Mouse (Mus musculus): ENCODE data around the gene Serpinf2.
"Not testable (repeated sequence)": the region's sequence is repeated elsewhere in the genome, so short reads cannot be mapped to it uniquely, and the experiment has no call there.

The Serpinf2 gene

DNA sequence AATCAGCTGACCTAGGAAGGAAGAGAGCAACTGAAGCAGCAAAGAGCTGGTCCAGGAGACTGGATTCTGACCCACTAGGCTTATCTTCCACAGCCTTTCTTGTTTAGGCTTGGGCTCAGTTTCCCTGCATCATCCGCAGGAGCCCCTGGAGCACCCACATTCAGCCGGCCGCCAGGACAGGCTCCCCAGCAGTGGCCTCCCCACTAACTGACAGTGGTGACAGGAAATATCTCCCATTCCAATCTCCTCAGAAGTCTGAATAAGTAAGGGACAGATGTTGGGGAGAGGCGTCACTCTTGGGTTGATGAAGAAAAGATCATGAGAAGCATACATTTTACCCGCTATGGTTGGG, 20.3 kb upstream of the Serpinf2 start:
- no peak for DNase-seq (ENCODE audit: low read depth in 2 of 2, low spot score in 2 of 2)

DNA sequence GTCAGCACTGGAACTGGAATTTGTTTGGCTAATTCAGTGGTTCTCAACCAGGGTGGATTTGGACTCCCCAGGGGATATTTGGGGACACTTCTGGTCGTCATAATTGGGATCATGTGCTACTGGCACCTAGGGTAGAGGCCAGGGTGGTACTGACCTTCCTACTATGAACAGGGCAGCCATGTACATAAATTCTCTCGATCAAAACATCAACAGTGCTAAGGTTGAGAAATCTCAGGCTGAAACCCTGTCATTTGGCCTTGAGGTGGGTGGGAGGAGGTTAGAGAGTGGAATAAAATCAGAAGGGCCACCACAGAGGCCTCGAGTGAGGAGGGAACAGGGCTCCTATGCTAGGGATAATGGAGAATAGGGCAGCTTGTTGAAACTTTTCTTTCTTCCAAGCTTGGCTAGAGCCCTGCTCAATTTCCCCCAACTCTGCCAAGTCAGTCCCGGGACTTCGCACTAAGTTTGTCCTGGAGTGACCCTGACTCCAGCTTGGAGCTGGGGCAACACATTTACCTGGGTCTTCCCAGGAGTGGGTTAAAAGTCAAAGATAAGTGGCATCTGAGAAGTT, 19.8 kb upstream of the Serpinf2 start:
- DNase-seq (ENCODE audit: low read depth in 2 of 2, low spot score in 2 of 2), result no peak

DNA sequence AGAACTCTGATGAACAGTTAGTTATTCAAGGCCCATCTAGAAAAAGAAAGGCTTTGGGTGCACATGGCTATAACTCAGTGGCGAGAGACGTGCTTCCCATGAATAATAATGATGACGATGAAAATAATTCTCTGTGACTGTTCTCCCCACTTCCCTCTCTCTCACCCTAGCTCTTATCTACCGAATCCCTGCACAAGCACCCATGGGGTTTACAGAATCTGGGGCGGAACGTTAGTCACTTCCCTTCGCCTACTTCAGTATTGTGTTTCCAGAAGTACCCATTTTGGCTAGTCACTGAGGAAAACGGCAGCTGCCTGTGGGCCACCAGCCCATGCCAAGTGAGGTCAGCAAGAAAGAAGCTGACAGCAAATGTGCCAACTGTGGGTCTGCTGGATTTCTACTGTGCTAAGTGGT, 19.2 kb upstream of the Serpinf2 start:
- no peak for DNase-seq (ENCODE audit: low read depth in 2 of 2, low spot score in 2 of 2)

DNA sequence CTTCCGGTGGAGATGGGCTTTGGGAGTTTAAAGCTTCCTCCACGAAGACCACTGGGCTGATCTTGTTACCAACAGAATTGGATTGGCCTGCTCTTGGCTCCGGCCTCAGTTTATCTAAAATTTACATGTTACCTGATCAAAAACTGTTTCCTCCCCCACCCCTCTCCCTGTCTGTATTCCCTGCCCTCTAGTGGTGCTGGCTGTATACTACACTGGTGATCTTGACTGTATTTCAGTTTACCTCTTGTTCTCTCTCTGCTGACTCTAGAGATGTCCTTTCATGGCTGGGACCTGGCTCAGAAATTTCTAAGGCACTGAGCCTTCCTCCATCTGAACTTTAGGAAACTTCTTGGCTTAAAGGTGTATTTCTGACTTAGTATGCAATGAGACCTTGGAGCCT, 18.8 kb upstream of the Serpinf2 start:
- DNase-seq (ENCODE audit: low read depth in 2 of 2, low spot score in 2 of 2), result peak in 1 of 2 experiments; percentile 37

DNA sequence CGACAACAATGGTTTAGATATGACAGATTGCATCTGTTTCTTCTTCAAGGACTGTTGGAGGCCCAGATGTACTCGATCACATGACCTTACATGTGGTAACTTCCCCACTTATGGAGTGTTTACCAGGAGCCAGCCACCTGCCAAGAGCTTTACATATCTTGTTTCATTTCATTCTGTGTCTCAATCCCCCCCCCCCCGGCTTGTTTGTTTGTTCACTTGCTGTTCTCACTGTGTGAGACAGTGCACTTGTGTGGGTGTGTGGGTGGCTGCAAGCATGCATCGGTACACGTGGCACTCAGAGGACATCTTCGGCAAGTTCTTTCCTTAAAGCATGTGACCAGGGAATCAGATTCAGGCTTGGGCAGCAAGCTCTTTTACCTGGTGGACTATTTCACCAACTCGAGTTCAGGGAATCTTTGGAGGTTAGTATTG, 17.1 kb upstream of the Serpinf2 start:
- no peak for DNase-seq (ENCODE audit: low read depth in 2 of 2, low spot score in 2 of 2)

DNA sequence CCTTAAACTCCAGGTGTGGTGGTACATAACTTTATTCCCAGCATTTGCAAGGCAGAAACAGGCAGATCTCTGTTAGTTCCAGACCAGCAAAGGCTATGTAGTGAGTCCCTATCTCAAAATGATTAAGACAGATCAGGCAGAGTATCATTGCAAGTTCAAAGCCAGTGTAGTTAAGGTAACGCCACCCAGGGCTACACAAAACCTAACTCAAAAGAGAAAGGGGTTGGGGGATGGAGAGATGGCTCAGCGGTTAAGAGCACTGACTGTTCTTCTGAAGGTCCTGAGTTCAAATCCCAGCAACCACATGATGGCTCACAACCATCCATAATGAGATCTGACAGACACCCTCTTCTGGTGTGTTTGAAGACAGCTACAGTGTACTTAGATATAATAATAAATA, 16.6 kb upstream of the Serpinf2 start:
- not testable (repeated sequence) for DNase-seq (ENCODE audit: low read depth in 2 of 2, low spot score in 2 of 2)

DNA sequence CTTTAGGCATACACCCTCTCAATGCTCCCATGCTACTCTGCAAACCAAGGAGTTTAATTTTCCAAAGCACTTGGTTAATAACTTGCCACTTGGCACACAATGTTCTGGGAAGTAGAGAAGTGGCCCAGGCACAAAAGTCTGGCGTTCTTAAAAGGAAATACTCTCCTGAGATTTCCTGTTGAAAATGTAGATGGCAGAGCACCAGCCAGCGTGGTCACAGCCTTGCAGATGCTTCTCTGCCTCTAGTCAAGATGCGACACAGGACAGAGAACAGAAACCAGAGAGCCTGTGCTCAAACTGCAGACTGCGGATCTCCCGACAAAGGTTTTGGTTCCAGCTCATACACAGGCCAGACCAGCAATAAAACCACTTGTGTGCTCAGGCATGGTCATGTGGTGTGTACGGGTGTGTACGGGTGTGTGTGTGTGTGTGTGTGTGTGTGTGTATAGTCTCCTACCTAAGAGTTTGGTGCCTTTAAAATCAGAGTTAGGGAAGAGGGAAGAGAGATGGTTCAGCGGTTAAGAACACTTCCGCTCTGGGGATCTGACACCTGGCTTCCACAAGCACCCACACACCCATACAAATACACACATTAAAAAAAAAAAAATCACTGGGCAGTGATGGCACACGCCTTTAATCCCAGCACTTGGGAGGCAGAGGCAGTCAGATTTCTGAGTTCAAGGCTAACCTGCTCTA, 15.8 kb upstream of the Serpinf2 start:
- DNase-seq (ENCODE audit: low read depth in 2 of 2, low spot score in 2 of 2), result no peak

DNA sequence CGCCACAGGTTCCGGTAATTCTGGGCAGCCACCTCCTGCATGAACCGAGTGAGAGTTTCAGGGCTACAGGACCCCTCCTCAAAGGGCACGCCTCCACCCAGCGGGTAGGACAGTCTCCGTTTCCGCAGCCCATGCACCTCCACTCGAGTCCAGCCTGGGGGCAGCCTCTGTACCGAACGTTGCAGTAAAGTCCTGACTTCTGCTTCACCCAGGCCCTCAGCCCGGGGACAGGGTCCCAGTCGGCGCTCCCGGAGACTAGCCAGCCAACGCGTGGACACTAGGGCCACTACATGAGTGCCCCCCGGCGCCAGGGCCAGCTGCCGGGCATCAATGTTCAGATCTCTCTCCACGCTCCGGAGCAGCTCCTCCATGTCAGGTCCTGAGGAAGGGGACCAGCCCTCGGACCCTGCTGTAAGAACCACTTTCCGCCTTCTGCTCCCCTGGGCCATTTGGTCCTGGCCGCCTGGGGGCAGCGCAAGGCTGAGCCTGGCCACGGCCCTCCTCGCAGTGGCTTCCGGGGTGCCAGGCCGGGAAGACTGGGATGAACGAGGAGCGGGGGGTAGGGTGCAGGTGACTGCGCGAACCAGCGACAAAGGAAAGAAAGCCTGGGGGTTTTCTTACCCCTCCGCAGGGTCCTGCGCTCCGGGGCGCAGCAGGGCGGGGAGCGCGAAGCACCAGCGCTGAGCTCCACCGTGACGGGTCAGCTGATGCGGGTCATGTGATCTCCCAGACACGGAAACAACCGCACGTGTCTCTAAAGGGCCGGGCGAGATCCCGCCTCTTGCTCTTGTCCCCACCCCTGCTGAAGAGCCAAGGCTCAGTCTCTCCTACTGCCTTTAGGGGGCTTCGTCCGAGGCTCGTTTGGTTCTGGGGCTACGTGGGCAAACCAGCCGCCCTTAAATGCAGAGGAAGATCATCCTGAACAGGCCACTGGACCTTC, 14.9 kb upstream of the Serpinf2 start, which contains the start of gene Wdr81:
Wdr81 (minus strand) TSS at position 727 of the 940 bp plus-strand sequence.
- peak; percentile 78 to 84 for DNase-seq (ENCODE audit: low read depth in 2 of 2, low spot score in 2 of 2)

DNA sequence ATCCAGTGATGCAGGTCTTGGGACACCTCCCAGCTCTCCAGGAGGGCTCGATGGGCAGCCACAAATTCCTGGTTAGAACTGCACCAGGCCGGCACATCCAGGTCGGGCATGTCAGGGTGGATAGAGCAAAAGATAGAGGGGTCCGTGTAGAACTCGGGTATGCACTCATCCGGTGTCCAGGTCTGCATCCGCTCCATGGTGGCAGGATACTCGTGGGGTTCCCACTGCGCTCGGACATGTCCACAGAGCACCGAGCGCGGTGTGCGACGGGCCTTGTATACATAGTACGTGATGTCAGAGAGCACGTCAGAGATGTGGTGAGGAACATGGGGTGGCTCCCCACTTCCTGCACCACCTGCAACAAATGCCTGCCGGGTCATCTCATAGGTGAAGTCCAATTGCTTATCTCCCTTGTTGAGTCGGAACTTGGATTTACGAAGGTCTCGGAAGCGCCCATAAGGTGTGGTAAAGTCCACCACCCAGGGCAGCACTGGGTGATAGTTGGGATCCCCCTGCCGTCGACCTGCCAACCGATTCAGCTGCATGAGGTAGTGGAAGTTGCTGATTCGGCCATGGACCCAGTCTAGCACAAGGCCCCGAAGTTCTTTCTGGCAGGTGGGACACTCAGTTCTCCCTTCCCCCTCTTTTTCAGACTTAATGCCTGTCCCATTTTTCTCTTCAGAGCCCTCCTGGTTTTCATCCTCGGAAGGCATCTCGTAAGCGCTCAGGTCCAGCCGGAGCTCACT, 13.6 kb upstream of the Serpinf2 start:
- no peak for DNase-seq (ENCODE audit: low read depth in 2 of 2, low spot score in 2 of 2)

DNA sequence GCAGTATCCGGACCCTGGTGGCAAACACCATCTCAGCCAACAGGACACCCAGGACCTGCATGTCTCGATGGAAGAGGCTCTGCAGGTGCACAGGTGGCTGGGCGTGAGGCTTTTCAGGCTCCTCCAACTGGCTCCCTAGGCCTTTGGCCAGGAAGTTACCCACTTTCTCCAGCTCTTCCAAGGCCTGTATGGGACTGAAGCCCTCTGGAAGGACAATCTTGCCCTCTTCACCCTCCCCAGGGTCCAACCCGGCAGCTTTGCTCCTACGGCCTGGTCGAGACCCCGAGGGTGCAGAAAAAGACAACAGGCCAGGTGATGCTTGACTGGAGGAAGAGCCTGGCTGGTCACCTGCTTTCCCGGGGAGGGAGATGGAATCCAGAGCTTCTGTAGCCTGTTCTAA, 12.7 kb upstream of the Serpinf2 start:
- no peak for DNase-seq (ENCODE audit: low read depth in 2 of 2, low spot score in 2 of 2)

DNA sequence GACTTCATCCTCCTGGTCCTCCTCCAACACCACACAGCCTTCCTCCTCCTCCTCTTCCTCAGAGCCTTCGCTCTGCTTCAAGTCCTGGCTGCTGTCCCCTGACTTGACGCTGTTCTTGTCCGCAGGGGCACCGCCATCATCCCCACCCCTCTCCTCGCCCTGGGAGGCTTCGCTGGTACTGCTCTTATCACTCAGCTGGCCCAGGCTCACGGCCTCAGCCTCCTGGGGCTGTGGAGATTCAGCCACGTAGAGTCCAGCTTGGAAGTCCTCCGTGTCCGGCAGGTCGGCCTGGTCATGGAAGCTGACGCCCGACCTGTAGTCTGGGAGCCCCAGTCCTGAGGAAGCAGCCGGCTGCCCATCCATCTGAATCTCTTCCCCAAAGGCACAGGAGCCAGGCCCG, 11.5 kb upstream of the Serpinf2 start:
- no peak for DNase-seq (ENCODE audit: low read depth in 2 of 2, low spot score in 2 of 2)

DNA sequence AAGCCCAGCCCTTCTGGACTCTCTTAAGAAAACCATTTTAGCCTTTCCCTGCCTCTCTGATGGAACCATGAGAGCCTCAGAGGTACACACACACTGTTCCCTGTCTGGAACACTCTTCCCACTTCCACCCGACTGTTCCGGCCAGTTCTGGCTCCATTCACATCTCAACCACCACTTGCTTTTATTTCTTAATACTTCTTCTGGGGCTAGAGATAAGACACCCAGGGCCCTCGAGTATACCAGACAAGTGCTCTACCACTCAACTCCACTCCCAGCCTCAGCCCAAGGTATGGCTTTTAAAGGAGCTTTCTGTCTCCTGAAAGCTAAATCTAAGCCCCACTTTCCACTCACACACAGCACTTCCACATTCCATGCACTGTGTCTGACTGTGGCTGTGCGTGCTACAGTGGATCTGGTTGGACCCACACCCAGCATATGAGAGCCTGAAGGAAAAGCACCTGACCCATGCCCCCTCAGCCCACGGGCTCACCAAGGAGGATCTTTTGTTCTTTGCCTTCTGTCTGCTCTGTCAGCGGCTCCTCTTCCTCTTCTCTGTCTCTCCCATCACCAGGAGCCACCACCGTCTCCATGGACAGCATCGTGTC, 11.0 kb upstream of the Serpinf2 start:
- no peak for DNase-seq (ENCODE audit: low read depth in 2 of 2, low spot score in 2 of 2)

DNA sequence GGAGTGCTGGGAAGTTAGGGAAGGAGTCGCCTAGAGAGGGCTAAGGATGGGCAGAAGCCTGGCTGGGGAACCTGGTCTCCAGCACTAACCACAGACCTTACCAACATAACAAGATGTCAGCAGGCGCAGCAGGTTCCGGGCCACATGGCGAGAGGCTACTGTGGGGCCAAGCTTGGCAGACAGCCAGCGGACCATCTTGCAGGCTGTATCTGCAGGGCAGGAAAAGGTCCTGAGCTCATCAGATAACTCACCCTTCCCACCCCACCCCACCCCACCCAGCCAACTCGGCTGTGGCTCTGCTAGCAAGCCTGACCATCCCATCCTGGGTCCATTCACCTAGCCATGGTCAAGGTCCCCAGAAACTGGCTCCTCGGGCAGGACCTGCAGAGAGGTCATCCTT, 10.3 kb upstream of the Serpinf2 start:
- DNase-seq (ENCODE audit: low read depth in 2 of 2, low spot score in 2 of 2), result no peak

DNA sequence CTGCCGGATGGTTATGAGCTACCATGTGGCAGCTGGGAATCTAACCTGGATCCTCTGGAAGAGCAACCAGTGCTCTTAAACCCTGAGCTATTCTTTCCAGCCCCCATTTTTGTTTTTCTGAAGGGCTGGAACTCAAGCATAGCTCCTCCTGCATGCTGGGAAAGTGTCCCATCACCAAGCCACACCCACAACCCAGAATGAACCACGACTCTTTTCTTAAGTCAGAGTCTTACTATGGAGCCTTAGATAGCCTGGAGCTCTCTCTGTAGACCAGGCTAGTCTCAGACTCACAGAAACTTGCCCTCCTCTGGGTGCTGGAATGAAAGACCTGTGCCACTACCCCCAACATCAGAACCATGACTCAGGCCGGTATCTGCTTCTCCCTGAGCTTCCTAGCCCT, 9.2 kb upstream of the Serpinf2 start:
- no peak for DNase-seq (ENCODE audit: low read depth in 2 of 2, low spot score in 2 of 2)

DNA sequence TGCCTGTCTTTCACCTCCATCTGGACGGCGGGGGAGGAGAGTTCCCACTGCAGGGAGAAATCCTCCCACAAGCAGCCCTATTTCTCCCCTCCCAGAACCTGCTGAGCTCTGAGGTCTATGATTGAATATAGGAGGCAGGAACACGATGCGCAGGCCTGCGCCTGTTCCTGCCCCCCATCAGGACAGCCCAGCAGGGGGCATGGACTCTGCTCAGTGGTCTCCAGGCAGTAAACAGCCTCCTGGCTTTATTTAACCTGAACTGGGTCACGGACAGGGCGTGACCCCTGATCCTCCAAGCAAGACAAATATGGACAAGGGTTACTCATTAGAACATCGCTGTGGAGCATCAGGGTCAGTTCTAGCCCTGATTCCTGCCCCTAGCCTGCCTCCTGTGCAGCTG, 4.3 kb upstream of the Serpinf2 start:
- DNase-seq (ENCODE audit: low read depth in 2 of 2, low spot score in 2 of 2), result no peak

DNA sequence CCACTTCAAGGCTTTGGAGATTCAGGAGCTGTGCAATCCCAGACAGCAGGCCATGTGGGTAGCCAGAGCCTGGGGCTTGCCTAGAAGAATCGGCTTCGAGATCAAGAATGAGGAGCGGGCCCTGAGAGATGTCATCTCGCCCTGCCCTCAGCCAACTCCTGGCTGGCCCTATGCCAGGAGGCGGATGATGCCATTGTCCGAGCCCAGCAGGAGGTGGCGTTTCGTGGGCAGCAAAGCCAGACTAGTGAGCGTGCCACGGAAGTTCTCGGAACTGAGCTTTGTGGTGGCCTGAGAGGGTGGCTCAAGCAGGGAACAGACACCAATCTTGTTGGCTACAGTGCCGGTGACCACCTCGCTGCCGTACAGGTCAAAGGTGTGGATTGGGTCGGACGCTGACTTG, 2.2 kb upstream of the Serpinf2 start:
- DNase-seq (ENCODE audit: low read depth in 2 of 2, low spot score in 2 of 2), result no peak

DNA sequence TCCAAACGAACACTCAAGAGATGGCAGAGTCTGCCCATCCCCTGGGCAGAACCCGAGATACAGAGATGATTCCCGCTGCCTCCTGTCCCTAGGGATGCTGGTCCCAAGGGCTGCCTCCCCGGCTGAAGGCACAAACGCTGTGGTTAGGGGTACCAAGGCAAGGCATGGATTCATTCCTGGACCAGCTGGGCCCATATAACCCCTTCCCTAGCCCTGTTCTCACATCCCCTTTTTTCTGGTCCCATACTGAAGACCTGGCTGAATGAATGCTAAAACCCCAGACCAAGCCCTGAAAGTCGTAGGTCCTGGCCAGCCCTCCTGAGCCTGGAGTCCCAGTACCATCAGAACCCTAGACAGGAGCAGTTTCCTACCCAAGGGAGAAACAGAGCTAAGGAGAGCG, 1.6 kb upstream of the Serpinf2 start:
- DNase-seq (ENCODE audit: low read depth in 2 of 2, low spot score in 2 of 2), result no peak

DNA sequence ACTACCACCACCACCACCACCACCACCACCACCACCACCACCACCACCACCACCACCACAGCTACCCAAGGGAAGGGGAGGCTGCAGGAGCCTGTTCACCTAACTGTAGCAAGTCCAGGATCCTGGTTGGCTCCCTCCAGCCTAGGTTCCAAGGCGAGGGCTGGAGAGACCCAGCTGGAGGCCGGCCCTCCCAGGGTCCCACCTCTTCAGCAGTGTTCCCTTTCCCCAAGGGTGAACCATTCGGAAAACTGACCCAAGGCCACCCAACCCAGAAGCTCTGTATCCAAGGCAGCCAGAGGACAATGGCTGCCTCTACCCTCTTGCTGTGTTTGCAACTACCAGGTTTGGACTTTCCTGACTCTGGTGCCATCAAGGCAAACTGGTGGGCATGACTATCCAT, 560 bp upstream of the Serpinf2 start:
- DNase-seq (ENCODE audit: low read depth in 2 of 2, low spot score in 2 of 2), result no peak

DNA sequence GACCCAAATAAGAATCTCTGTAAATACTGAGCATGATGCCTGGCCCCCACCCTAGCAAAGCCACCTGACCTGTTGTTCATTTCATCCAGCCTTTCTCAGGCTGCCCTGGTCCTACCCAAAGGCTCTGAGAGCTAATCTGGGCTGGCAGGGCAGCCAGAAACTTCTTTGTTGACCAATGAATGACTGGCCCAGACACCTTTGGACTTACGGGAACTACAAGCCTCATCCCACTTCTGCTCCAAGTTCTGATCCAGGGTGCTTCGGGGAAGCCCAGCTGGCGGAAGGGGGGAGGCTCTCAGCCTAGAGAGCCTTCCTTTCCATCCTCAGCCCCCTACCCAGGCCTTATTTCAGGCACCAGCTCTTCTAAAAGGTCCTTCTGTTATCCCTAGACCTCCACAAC, 587 bp downstream of the Serpinf2 start:
- DNase-seq (ENCODE audit: low read depth in 2 of 2, low spot score in 2 of 2), result no peak

DNA sequence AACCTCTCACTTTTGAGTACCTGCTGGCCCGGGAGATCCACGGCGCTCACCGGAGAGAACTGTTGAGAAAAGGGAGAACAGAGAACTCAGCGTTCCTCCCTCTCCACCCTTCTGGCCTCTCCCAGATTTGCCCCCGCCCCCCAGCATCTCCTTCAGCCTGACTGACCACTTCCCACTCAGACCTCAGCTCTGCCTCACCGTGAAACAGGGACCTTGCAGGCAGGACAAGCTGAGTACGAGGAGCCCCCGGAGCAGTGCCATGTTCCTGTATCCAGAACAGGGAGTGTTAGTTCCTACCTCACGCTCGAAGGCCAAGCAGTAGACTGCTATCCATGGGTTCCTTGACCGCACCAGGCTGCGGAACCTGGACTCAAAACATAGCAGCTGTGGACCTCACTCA, 1.2 kb downstream of the Serpinf2 start:
- no peak for DNase-seq (ENCODE audit: low read depth in 2 of 2, low spot score in 2 of 2)

DNA sequence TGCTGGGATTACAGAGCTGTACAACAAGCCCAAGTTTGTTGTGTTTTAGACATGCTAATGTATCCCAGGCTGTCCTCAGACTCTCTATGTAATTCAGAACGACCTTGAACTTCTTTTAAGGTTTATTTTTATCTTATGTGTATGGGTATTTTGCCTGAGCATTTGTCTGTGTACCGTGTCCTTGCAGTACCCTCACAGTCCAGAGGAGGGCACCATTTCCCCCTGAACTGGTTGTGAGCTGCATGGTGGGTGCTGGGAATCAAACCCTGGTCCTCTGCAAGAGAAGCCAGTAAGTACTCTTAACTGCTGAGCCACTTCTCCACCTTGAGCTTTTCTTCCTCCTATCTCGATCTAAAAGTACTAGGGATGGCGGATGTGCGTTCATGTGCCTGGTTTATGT, 5.3 kb downstream of the Serpinf2 start:
- no peak for DNase-seq (ENCODE audit: low read depth in 2 of 2, low spot score in 2 of 2)
